Mouse (Mus musculus): ENCODE measurements around the gene Mfsd11. TPM values are rescaled to one million over a fixed set of nuclear protein-coding genes. Genes with fewer than 3 reads are reported as not detected.
"Not testable (repeated sequence)": the region's sequence is repeated elsewhere in the genome, so short reads cannot be mapped to it uniquely, and the experiment has no call there.

Mfsd11 gene
- total RNA-seq, 2 experiments from 2014 or later = 29.9 to 31.3 TPM

- no peak for DNase-seq
Measured at GRCm38 (mm10) chr11:116882446-116882845, 30.2 kb downstream of the Mfsd11 start.

- DNase-seq = no peak
Measured at GRCm38 (mm10) chr11:116884061-116884460, 31.8 kb downstream of the Mfsd11 start.

GRCm38 (mm10) chr11:116885275-116886151 is 33.3 kb downstream of the Mfsd11 start:
- DNase-seq = peak; percentile 80

- DNase-seq = no peak
Measured at GRCm38 (mm10) chr11:116887136-116887535, 34.9 kb downstream of the Mfsd11 start.

- no peak for DNase-seq
Measured at GRCm38 (mm10) chr11:116893532-116894442, 41.5 kb downstream of the Mfsd11 start.

GRCm38 (mm10) chr11:116895402-116895801 is 43.2 kb downstream of the Mfsd11 start:
- no peak for DNase-seq

- no peak for DNase-seq
Measured at GRCm38 (mm10) chr11:116899247-116899646, 47.0 kb downstream of the Mfsd11 start.

GRCm38 (mm10) chr11:116902588-116902987 is 50.3 kb downstream of the Mfsd11 start:
- DNase-seq = not testable (repeated sequence)

- DNase-seq = no peak
Measured at GRCm38 (mm10) chr11:116905741-116906456, 53.7 kb downstream of the Mfsd11 start.

GRCm38 (mm10) chr11:116913573-116913972 is 61.3 kb downstream of the Mfsd11 start:
- DNase-seq = no peak

GRCm38 (mm10) chr11:116914267-116914885 is 62.1 kb downstream of the Mfsd11 start:
- DNase-seq = no peak

GRCm38 (mm10) chr11:116915241-116915640 is 63.0 kb downstream of the Mfsd11 start:
- no peak for DNase-seq

GRCm38 (mm10) chr11:116917361-116917760 is 65.1 kb downstream of the Mfsd11 start:
- no peak for DNase-seq

- peak; percentile 92 for DNase-seq
Measured at GRCm38 (mm10) chr11:116918323-116919185, 66.3 kb downstream of the Mfsd11 start, which contains the start of gene Mgat5b. Mgat5b (plus strand) TSS chr11:116918863.

GRCm38 (mm10) chr11:116919186-116920020 is 67.2 kb downstream of the Mfsd11 start:
- no peak for DNase-seq

GRCm38 (mm10) chr11:116920746-116921145 is 68.5 kb downstream of the Mfsd11 start:
- DNase-seq = peak; percentile 29

GRCm38 (mm10) chr11:116922058-116922457 is 69.8 kb downstream of the Mfsd11 start:
- DNase-seq = peak; percentile 36
